Comparison of ENCODE assay signal across 27 mouse cellular contexts in the genomic region with DNA sequence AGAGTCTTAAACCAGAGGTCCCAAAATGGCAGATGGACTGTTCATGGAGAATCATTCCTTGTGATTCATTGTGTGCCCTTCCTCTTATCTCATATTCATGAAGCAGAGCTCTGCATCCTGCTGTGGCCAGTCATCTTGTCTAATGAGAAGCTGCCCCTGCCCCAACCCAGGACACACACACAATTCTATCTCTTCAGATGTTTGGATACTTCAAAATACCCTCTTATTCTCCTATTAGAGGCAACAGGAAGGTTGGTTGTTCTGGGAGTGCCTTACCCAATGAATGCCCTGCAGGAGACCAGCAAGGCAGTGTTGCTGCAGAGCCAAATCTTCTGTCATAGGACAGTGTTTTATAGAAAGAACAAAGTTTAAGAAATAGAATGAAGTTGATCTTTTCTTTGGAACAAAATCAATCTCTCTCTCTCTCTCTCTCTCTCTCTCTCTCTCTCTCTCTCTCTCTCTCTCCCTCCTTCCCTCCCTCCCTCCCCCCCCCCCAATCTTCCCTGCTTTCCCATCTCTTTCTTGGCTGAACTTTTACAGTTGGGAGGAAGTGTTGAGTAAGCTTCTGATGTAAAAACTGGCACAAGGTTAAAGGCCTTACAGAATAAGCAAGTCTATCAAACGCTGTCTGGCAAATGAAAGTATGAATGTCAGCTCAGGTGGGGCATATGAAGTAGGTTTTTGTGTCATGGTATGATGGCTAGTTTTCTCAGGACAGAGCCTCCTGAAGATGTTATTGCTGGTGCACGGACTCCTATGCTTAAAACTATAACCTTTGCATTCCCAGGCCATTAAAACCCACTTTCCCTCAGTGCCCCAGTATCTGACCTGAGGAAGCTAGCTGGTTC.
A peak's percentile ranks its signal among the peaks of the same experiment; 100 is the strongest.
DNase-seq lines count a peak whose midpoint lies in the region; ATAC-seq and TF ChIP-seq lines count a peak whose summit lies in the region.
"Had no signal": no experiment of that assay in that cellular context is flagged by ENCODE, and none has a peak within 500 bp of the region (broad histone marks: within the 10 kb centered on the region; RNA-seq: fewer than 3 reads in every experiment).

No protein-coding gene starts in this region.

- H3K27me3 ChIP-seq in lung, embryonic 14.5 days (ENCODE audit: insufficient read depth, low read length), result no peaks in the 10 kb centered on the region
- H3K27me3 ChIP-seq: hindbrain, embryonic 13.5 days; limb, embryonic 12.5 days; liver, embryonic 12.5 days; megakaryocyte, embryonic 14.5 days; midbrain, embryonic 12.5 days; neural tube, embryonic 12.5 days; Patski had no signal

- no peak for ATAC-seq in lung, embryonic 14.5 days (ENCODE audit: insufficient read depth)
- ATAC-seq: forebrain, embryonic 14.5 days; intestine, embryonic 16.5 days; liver, embryonic 12.5 days; liver, postnatal 0 days; Patski had no signal

- H3K4me1 ChIP-seq in lung, embryonic 14.5 days (ENCODE audit: insufficient read depth), result peaks cover 3% of the 10 kb centered on the region; the same call in 1 of the 2 replicates
- H3K4me1 ChIP-seq: hindbrain, embryonic 13.5 days; limb, embryonic 12.5 days; liver, embryonic 12.5 days; megakaryocyte, embryonic 14.5 days; midbrain, embryonic 12.5 days; neural tube, embryonic 12.5 days had no signal

- H3K27ac ChIP-seq in gastrocnemius, adult 2 months, result peak overlapping the region; percentile 71
- H3K27ac ChIP-seq in lung, embryonic 14.5 days (ENCODE audit: low read depth), result peak overlapping the region; percentile 2; the same call in 1 of the 2 replicates
- H3K27ac ChIP-seq: hindbrain, embryonic 13.5 days; limb, embryonic 12.5 days; liver, embryonic 12.5 days; midbrain, embryonic 12.5 days; neural tube, embryonic 12.5 days had no signal

- 61% methylated on average over 2 of the region's 2 CpGs for WGBS in lung, embryonic 14.5 days

- intact Hi-C loops in gastrocnemius, adult 2 months (cut with DNase I), result no loop called here

- no peak overlapping the region for H3K9ac ChIP-seq in lung, embryonic 14.5 days
- H3K9ac ChIP-seq: hindbrain, embryonic 13.5 days; limb, embryonic 12.5 days; liver, embryonic 12.5 days; liver, postnatal 0 days; midbrain, embryonic 12.5 days; neural tube, embryonic 12.5 days had no signal

- H3K36me3 ChIP-seq in lung, embryonic 14.5 days (ENCODE audit: insufficient read depth), result no peaks in the 10 kb centered on the region
- H3K36me3 ChIP-seq: G1E; hindbrain, embryonic 13.5 days; limb, embryonic 12.5 days; liver, embryonic 12.5 days; midbrain, embryonic 12.5 days; neural tube, embryonic 12.5 days had no signal

- H3K4me3 ChIP-seq in gastrocnemius, adult 2 months, result no peak overlapping the region
- H3K4me3 ChIP-seq in lung, embryonic 14.5 days (ENCODE audit: low read depth, low read length), result no peak overlapping the region
- H3K4me3 ChIP-seq: hindbrain, embryonic 13.5 days; limb, embryonic 12.5 days; liver, embryonic 12.5 days; megakaryocyte, embryonic 14.5 days; midbrain, embryonic 12.5 days; myocyte; neural tube, embryonic 12.5 days had no signal

- no peak overlapping the region for H3K4me2 ChIP-seq in lung, embryonic 14.5 days
- H3K4me2 ChIP-seq: hindbrain, embryonic 13.5 days; limb, embryonic 12.5 days; liver, embryonic 12.5 days; midbrain, embryonic 12.5 days; neural tube, embryonic 12.5 days had no signal

- H3K9me3 ChIP-seq in lung, embryonic 14.5 days (ENCODE audit: low read depth, low read length), result no peaks in the 10 kb centered on the region
- H3K9me3 ChIP-seq: hindbrain, embryonic 13.5 days; limb, embryonic 12.5 days; liver, embryonic 12.5 days; midbrain, embryonic 12.5 days; neural tube, embryonic 12.5 days had no signal

- TF ChIP-seq CTCF in gastrocnemius, adult 2 months (IDR thresholded peaks at IDR 0.05), result no peak
- no peak for TF ChIP-seq CTCF in lung, embryonic 14.5 days (IDR thresholded peaks at IDR 0.05; ENCODE audit: low read depth)

- no peak for DNase-seq in gastrocnemius, adult 2 months
- DNase-seq in gastrocnemius, adult 18-20 months (ENCODE audit: low spot score), result no peak
- DNase-seq in lung, embryonic 14.5 days, result no peak
- no peak for DNase-seq in lung, postnatal 14 days
- DNase-seq in Muller cell, postnatal 12 days (ENCODE audit: inconsistent ontology term), result peak; percentile 13
- peak; percentile 40 for DNase-seq in fat pad, adult 2 months (ENCODE audit: extremely low read depth, low read depth, low spot score)
- DNase-seq in left cerebral cortex, adult 9 months (ENCODE audit: low spot score in 2 of 2), result no peak
- DNase-seq: cerebellum, adult 8-10 months; cerebellum, postnatal 25 days; kidney, adult 9 months; kidney, postnatal 10 days; layer of hippocampus, adult 9-11 months; liver, postnatal 0 days; right cerebral cortex, adult 18-20 months; thymus, adult 2 months; thymus, postnatal 4 days had no signal

Comparison
In these comparisons a context has a peak if more than half of its experiments do, and no peak if none do; other contexts are left out.
1. DNase-seq: peak in Muller cell, postnatal 12 days (single experiment) and fat pad, adult 2 months (single experiment); none in gastrocnemius, adult 2 months (single experiment), gastrocnemius, adult 18-20 months (single experiment), lung, embryonic 14.5 days (single experiment), lung, postnatal 14 days (single experiment) and left cerebral cortex, adult 9 months (0 of 2).